Mouse (Mus musculus): ENCODE measurements around the gene Manba.
"Not testable (repeated sequence)": the region's sequence is repeated elsewhere in the genome, so short reads cannot be mapped to it uniquely, and the experiment has no call there.

Gene Manba

DNA sequence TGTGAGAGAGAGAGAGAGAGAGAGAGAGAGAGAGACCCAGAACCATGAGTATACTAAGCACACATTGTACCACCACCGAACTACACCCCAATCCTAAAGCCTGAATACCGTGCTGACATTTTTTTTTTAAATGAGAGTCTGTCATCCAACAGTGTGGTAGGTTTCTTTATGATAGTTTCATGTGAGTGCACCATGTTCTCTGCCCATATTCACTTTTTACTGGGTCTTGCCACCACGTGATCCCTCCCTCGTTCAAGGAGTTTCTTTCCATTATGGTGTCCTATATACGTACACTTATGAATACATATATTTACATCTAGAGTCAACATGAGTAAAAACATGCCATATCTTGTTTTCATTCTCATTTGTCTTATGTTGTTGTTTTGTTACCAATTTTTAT is 940 bp downstream of the Manba start:
- no peak for DNase-seq (ENCODE audit: low read depth, low spot score)

DNA sequence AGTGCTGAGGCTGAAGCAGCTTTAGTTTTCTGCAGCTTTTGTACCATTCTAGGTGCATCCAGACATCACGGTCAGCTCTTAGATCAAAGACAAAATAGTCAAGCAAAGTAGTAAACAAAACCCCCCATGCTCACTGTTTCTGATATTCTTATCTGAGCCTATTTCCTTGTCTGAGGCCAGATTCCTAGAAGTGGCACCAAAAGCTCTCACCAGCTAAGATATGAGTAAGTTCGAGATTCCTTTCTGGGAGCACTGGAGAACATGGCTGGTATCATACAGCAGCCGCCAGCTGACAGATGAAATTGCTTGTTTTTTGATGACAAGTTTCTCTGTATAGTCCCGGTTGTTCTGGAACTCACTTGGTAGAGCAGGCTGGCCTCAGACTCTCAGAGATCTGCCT is 2.4 kb downstream of the Manba start:
- no peak for DNase-seq (ENCODE audit: low read depth, low spot score)

DNA sequence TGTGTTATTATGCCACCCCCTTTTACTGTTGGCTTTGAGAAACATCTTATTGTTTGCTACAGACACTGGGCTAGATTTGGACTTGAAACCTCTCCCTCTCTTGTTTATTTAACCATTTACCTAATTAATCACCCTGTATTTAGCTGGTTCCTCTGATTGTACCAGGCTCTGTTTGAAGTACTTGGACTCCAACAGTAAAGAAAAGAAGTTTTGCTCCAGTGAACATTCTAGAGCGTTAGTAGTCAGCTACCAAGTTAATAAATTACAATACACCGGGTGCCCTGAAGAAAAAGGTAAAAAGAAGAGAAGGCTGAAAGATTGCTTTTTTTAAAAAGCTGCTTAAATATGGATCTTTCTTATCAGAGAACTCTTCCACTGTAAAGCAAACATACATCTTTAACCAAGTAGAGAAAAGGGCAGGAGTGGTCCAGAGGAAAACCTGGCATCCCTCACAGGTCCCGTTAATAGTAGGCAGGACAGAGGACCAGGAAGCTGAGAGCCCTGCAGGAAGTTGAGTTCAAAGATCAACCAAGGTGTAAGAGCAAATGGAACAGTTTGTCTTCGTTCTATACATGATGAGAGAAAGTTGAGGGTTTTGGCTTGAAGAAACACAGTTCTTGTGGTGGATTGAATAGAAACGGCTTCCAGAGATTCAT is 4.6 kb downstream of the Manba start:
- DNase-seq (ENCODE audit: low read depth, low spot score) = no peak

DNA sequence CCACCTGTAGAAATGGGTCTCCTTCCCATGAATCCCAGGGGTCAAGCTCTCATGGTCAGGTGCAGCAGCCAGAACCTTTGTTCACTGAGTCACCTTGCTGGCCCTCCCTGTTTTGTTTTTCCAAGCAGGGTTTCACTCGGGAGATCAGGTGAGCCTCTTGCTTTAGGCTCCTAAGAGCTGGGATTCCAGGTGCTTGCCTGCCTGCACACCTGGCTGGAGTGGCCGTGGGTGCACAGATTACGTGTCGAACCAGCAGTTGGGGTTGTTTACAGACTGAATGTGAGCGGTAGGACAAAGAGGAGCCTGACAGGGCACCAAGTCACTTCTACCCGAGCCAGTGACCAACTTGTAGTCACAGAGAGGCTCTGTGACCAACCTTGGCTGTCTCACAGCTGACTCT is 5.7 kb downstream of the Manba start:
- no peak for DNase-seq (ENCODE audit: low read depth, low spot score)

DNA sequence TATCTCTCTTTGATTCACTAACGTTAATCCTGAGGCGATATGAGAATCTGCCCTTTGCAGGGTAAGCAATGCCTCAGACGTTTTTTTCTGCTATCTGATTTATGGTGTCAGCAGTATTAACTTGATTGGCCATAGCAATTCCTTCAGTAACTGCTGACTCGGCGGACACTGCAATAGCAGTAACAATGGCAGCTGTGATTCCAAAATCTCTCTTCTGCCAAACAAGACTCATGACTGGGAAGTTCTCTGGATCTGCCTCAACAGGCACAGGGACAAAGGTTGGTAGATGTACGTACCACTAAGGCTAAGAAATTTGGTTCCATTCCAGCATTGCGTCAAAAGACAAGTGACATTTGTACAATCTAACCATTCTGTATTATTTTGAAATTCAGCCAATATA is 7.9 kb downstream of the Manba start:
- not testable (repeated sequence) for DNase-seq (ENCODE audit: low read depth, low spot score)

DNA sequence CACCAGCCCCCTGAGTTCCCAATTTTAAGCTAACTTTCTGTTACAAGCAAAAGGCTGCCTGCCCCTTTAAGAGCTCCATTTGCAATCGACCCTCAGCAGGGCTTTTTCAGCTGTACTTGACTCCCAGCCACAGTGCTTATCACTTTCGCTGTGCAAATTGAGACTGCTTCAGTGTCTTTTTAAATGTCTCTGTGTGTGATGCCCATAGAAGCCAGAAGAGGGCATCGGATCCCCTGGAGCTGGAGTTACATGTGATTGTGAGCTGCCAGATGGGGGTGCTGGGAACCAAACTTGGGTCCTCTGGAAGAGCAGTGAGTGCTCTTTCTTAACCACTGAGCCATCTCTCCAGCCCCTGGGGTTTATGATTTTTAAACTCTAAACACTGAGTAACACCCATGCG is 12.5 kb downstream of the Manba start:
- DNase-seq (ENCODE audit: low read depth, low spot score) = not testable (repeated sequence)

DNA sequence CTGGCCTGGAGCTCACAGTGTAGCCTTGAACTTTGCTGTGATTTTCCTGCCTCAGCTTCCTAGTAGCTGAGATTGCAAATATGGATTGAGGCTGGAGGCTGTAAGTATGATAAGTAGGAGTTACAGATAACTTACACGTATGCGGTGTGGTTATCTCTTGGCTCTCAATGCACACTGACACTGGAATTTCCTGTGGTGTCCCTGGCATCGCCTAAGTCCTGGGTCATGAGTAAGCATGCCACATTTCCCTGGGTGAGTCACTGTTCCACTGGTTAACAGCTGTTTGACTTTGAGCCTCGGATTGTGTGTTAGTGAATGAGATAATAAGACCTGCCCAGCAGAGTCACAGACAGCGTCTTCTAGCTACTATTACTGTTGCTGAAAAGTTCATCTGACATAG is 13.5 kb downstream of the Manba start:
- no peak for DNase-seq (ENCODE audit: low read depth, low spot score)

DNA sequence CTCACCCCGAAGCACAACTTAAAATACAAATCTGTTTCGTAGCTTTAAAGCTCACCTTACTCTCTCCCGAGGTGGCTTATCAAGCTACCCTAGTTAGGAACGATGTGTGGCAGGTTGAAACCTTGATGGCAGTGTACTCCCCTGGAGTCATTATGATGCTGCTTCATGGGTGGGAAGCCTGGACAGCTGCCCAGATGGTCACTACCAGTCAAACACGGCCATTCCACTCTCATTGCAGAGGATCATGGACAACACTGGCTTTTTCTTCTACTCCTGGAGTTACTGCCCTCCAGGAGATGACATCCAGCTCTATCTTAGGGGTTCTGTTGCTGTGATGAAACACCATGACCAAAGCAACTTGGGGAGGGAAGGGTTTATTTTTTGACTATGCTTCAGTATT is 17.7 kb downstream of the Manba start:
- no peak for DNase-seq (ENCODE audit: low read depth, low spot score)

DNA sequence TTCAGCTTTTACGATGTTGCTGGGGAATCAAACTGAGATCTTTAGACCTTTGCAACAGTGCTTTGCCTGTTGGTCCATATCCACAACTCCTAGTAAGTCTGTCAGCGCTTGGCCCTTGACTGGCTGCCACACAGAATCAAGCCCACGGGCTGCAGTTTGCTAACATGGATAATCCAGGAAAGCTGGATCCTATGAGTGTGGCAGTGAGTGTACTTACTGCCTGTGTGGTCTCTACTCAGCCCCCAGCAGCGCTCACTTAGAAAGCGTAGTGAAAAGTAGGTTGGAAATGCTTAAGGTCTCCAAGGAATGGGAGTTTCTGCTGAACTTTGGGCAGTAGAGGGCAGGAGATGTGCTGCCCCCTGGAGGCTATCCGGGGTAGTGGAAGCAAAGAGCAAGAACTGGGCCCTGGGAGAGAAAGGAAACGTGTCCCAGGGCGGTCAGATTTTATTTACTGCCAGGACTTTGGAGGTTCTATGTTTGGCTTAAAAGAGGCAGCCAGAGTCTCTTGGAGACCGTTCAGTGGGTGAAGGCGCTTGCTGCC is 20.0 kb downstream of the Manba start:
- peak; percentile 63 for DNase-seq (ENCODE audit: low read depth, low spot score)

DNA sequence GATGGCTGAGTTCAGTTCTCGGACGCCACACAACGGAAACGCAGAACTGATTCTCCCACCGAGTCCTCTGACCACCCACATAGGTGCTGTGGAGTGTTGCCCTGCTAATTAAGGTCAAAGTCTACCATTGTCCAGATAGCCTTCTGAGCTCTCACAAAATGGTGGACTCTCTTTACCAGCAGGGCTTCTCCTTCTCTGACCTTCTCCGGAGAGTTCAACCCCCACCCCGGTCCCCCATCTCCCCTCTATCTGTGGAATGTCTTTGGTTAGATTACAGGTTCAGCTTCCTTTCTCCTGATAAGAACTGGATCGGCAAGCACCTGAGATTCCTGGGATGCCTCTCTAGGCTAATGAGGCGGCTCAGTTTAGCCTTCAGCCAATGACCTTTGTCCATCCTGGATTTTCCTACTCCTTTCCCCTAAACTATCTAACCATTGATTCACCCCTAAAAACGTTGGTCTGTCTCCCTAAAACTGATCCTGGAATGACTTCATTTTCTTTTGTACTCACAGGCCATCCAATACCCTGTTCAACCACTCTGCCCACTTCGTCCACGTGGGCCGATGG is 20.6 kb downstream of the Manba start:
- DNase-seq (ENCODE audit: low read depth, low spot score) = no peak

DNA sequence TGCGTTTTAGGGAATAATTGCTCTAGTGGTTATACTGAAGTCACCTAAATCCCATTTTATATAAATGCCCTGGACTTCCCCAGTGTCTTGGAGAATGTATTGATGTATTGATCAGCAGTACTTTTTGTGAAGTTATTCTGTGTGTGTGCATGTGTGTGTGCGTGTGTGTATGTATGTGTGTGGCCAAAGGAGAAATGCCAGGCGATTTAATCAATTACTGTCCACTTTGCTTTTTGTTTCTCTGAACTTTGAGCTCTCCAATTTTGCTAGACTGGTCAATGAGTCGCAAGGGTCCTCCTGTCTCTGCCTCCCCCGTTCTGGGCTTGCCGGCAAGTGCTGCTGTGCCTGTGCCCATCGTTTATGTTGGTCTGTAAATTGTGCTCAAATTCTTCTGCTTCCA is 22.1 kb downstream of the Manba start:
- no peak for DNase-seq (ENCODE audit: low read depth, low spot score)

DNA sequence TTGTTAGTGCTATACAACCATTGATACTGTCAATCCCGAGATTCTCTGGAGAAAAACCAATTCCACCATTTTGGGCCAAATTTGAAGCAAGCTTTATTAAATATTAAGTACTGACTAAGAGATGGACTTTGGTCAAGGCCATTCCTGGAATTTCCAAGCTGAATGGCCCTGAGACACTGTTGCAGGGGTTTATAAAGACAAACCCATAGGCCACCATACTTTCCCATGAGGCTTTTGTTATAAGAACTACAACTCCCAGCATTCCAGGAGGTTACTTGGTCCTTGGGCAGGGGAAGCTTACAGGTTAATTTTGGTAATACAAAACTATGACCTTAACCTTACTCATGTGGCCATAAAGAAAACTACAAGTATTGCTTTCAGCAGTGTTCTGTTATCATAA is 22.8 kb downstream of the Manba start:
- DNase-seq (ENCODE audit: low read depth, low spot score) = no peak

DNA sequence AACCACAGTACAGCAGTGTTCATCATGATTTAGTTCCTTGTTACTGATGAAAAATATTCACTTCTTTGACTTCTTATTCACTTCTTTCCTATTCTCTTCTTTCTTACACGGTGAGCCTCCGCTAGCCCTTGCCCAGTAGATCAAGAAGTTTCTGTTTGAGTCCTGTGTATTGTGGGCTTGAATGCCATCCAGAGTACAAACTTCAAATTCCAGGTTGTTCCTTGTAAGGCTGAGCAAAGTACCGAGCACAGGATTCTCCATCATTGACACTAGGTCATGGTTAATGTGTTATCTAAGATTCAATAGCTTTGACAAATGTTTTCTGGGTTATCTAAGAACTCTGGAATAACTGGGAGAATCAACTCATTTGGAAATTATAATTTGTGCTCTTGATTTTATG is 25.0 kb downstream of the Manba start:
- no peak for DNase-seq (ENCODE audit: low read depth, low spot score)

DNA sequence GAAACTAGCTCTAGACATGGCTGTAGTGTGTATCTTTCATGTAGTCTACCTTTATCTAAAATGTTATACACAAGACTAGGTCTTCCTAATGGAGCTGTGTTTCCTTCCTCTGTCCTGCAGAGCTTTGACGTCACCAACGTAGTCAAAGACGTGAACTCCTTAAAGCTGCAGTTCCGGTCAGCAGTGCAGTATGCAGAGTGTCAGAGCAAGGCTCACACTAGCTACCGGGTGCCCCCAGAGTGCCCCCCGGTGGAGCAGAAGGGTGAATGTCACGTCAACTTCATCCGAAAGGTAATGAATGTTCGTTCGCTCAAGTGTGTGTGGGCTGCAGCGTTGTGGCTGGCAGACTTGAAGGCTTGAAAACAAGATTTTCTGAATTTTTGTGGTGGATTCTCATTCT is 26.3 kb downstream of the Manba start:
- peak; percentile 42 for DNase-seq (ENCODE audit: low read depth, low spot score)

DNA sequence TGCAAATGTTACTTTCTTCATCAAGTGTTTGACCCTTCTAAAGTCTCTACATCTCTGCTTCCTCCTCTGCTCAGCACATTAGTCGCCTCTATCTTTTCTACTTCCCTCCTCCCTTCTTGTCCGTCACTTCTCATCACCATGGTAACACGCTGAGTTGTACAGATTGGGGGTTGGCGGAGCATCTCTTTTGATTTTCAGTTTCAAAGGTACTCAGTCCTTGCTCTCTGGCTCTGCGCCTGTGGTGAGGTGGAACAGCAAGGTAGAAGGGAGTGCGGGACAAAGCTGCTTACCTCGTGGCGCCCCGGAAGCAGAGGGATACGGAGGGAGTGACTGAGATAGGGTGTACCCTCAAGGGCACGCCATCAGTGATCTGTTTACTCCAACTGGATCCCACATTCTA is 27.9 kb downstream of the Manba start:
- DNase-seq (ENCODE audit: low read depth, low spot score) = no peak

DNA sequence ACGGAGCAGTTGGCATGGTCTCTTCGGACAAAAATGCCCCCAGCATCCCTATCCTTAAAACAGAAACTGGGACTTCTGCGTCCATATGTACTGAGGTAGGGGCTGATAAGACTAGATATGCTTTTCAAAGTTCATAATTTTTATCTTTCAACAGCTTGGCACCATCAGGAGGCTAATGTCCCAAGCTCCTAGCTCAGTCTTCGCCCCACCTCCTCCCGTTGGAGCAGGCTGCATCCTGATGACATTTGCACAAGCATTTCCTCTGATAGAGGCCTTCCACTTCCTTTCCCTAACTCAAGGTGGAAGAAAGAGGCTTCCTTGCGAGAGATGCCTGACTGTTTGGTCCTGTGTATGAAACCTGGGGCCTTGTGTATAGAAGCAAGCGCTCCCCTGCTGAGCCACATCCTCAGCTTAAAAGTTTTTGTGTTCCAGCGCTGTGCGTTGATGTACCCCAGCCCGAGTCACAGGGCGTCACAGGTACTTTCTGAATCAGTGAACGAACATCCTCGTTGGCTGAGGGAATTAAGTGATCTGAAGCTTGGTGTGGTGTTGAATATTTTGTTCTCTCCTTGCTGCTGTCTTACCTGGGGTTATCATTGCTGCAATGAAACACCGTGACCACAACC is 28.5 kb downstream of the Manba start:
- no peak for DNase-seq (ENCODE audit: low read depth, low spot score)

DNA sequence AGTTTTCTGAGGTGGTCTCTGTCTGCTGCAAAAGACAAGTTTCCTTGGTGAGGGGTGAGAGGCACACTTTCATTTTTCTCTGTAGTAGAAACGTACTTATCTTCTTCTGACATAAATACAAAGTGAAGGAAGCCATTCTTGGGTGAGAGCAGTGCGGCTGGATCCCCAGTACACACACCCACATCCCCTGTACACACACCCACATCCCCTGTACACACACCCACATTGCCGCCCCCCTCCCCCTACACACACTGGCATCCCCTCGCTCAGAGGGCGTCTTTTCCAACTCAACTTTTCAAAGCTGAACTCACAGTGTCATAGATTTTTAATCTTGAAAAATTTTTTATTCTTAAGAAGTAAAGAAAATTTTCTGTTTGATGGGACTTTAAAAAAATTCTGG is 29.8 kb downstream of the Manba start:
- DNase-seq (ENCODE audit: low read depth, low spot score) = no peak

DNA sequence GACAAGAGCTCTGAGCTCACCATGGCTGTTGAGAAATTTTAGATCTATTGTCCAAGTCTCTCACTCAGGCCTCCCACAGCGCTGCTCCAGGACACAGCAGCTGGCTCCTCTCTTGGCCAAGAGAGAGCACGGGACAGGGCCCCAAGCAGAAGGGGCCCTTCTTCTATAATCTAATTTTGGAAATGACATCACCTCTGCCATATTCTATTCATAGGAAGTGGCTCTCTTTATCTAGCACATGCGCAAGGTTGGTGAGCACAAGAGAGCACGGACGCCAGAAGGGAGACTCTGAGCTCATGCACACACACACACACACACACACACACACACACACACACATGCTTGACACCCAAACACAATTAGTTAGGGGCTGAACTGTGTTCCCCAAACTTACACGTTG is 31.5 kb downstream of the Manba start:
- DNase-seq (ENCODE audit: low read depth, low spot score) = no peak

DNA sequence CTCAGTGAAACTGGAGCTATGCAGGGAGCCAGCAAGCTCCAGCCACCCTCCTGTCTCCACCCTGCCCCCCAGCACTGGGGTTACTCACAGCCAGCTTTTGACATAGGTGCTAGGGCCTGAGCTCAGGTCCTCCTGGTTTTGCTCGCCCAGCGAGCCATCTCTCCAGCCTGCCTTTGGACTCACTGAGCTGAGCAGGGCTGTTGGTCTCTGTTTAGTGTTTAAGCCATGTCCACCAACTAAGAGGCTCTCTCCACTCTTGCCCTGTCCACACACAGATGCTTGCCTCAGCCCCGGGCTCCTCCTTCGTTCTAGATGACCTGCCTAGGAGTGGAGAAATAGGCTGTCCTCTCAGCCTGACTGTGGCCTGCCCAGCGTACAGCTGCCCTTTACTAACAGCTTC is 33.5 kb downstream of the Manba start:
- no peak for DNase-seq (ENCODE audit: low read depth, low spot score)

DNA sequence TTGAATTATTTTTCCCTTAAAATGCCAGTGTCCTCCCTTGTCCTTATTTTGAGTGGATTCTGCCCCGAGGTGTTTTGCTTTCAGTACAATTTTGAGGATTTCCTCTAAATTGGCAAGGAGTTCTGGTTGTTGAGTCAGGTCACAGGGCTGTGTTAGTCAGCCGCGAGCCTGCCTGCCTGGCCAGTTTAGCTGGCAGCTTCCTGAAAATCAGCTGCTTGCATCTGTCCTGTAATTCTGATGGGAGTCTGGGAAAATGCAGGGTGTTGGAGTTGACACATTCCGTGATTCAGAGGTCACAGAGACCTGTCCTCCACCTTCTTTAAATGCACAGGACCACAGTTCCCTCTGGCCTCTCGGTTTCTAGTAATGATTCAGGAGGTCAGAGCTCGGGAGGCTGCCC is 34.2 kb downstream of the Manba start:
- DNase-seq (ENCODE audit: low read depth, low spot score) = no peak

DNA sequence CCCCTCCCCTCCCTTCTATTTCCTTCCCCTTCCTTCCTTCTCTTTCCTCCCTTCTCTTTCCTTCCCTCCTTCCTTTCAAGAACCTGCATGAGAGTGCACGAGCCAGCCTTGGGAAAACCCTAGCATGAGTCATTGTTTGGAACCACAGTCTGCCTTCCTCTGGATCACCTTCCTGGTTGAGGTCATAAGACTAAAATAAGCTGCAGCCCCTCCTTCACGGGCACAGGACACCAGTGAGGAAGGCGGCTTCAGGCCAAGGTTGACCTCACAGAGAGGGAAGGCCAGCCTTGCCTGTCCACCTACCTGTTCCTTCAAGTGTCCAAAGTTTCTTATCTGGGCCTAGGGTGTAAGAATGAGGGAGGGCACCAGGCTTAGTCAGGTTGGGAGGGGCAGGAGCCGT is 36.6 kb downstream of the Manba start:
- DNase-seq (ENCODE audit: low read depth, low spot score) = no peak

DNA sequence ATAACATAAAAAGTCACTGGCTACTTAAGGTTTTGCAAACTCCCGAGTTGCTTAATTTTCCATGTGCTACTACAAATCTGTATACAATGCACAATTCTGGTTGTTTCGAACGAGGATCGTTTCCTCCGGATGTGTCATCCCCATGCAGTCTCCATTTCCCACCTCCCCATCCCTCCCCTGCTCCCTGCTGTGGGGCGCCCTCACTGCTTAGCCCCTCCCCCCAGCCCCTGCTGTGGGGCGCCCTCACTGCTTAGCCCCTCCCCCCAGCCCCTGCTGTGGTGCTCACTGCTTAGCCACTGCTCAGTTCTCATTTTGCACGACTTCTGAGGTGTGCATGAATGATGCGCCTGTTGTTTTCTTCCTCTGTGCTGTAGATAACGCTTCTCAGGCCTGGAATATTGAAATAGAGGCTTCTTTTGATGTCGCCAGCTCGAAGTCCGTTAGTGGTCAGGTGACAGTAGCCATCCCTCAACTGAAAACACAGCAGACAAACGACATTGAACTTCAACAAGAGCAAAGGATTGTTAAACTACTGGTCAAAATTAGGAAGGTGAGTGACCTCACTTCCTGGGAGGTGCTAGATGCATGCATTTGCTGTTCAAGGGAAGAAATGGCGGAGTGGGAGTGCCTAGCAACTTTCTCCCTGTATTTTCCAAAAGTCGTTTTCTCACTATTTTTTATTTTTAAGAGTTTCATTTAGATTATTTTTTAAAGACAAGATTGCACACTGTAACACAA is 37.4 kb downstream of the Manba start:
- DNase-seq (ENCODE audit: low read depth, low spot score) = no peak

DNA sequence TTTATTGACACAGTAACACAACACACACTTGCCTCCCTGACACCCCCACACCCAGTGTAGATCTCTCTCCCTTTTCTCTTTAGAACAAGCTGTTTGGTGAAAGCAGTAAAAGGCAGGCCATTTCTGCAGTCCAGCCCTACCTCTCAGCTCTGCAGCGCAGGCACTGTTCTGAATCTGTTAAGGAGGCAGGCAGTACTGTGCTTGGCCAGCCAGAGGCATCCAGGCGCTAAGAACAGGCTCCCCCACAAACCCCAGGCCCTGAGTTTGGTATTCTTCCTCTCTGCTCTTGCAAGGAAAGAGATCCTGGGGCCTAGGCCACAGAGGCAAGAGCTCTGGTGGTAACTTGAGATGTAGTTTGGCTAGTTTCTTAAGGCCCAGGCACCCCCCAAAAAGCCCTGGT is 39.5 kb downstream of the Manba start:
- not testable (repeated sequence) for DNase-seq (ENCODE audit: low read depth, low spot score)
